Mouse (Mus musculus) heart, postnatal 0 days (tissue): Measurements from ENCODE around the gene Ptprj. TPM values are rescaled to one million over a fixed set of nuclear protein-coding genes. Genes with fewer than 3 reads are reported as not detected.

Experiments used
- ATAC-seq: fragments of 200-750 bp; cut with Nextera tagmentation; 2 replicates; pipeline ENCODE4 v1.8.0; 2017; ENCODE audit warnings: low read depth, moderate number of reproducible peaks, moderate library complexity; ENCODE audit not compliant: insufficient read depth
- DNase-seq: peaks from one replicate; pipeline ENCODE4 v3.0.0-alpha.2; 2016; ENCODE audit warnings: low spot score
- H3K27ac ChIP-seq: fragments of 300-500 bp; sonication (generic); 2 replicates; pipeline ENCODE4 v1.5.1; 2014; ENCODE audit warnings: low read depth, mild to moderate bottlenecking
- H3K27me3 ChIP-seq: fragments of 300-500 bp; sonication (generic); 2 replicates; pipeline ENCODE4 v1.6.1; 2014; ENCODE audit warnings: low read length, mixed read lengths; ENCODE audit not compliant: control insufficient read depth, insufficient read depth
- H3K36me3 ChIP-seq: fragments of 300-500 bp; sonication (generic); replicated peaks from 2 replicates; pipeline ENCODE4 v1.6.1; 2014; ENCODE audit warnings: low read length, mixed read lengths; ENCODE audit not compliant: control insufficient read depth, insufficient read depth
- H3K4me1 ChIP-seq: fragments of 300-500 bp; sonication (generic); 2 replicates; pipeline ENCODE4 v1.6.1; 2014; ENCODE audit warnings: antibody characterized with exemption; ENCODE audit not compliant: control insufficient read depth, insufficient read depth
- H3K4me2 ChIP-seq: fragments of 300-500 bp; sonication (generic); 2 replicates; pipeline ENCODE4 v1.6.1; 2014; ENCODE audit warnings: low read depth, mild to moderate bottlenecking, low read length, moderate library complexity
- H3K4me3 ChIP-seq: fragments of 300-500 bp; sonication (generic); 2 replicates; pipeline ENCODE4 v1.5.1; 2014; ENCODE audit warnings: low read depth, low read length
- H3K9ac ChIP-seq: fragments of 300-500 bp; sonication (generic); replicated peaks from 2 replicates; pipeline ENCODE4 v1.6.1; 2014; ENCODE audit warnings: low read depth, low read length, mixed read lengths
- H3K9me3 ChIP-seq: fragments of 300-500 bp; sonication (generic); replicated peaks from 2 replicates; pipeline ENCODE4 v1.6.1; 2016; ENCODE audit warnings: low read length; ENCODE audit not compliant: control insufficient read depth
- CTCF ChIP-seq: IDR thresholded peaks from 2 replicates; pipeline ENCODE4 v1.5.1; 2016; ENCODE audit warnings: antibody characterized with exemption, control low read depth, low read depth
- EP300 ChIP-seq: IDR thresholded peaks from 2 replicates; pipeline ENCODE4 v1.6.1; 2016; ENCODE audit warnings: antibody characterized with exemption, low read depth
- WGBS: fragments of 180-500 bp; shearing (Covaris S2); extraction: QIAGEN DNeasy Blood & Tissue Kit; methylation state at CpG from one replicate; pipeline ENCODE4 v1.1.7; 2014; 5-methylcytosine and 5-hydroxymethylcytosine counted together
- polyA plus RNA-seq: library from polyadenylated mRNA; unstranded; fragments of >200 nt; fragmentation: Nextera tagmentation; extraction: Ambion mirVana; gene quantifications from 2 replicates; pipeline ENCODE4 v1.2.1, GENCODE M21; 2015
- total RNA-seq: library from RNA; depleted of rRNA; stranded (reverse); fragments of >200 nt; gene quantifications from 2 replicates; pipeline ENCODE4 v1.2.3, GENCODE M21; 2014; ENCODE audit warnings: low replicate concordance

Ptprj gene
- total and polyA plus RNA-seq, 2 experiments from 2014 or later, result 0.56 to 6.8 TPM

DNA sequence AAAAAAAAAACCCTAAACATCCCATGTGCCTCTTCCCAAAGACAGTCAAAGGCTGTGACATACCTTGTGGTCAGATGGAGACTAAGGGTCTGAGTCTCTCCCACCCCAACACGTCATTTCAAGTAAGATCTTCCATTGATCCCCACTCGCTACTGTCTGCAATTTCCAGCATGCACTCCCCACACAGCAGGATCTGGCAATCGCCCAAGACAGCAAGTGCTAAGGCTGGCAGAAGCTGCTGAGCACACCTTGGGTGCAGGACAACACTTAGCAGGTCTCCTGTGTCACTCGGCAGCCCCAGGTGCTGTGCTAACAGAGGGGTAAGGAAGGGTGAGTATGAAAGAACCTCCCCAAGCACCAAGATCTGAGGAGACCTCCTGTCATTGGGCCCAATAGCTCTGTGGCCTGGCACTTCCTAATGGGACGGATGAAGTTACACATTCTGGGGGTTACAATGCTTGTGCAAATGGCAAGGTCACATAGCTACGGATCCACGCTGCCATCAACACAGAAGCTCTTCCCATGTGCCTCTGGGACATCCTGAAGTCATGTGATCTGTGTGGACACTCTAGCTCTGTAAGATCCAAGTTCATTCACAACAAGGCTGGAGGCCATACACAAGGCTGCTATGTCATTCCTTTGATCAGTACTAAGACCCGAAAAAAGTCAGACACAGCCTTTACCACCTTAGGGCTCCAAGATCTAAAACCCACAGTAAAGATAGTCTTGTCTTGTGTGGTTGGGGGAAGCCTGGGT, 13.5 kb downstream of the Ptprj start:
- WGBS, result 48% methylated on average over 8 of the region's 8 CpGs
- no peak overlapping the region for H3K27ac ChIP-seq

DNA sequence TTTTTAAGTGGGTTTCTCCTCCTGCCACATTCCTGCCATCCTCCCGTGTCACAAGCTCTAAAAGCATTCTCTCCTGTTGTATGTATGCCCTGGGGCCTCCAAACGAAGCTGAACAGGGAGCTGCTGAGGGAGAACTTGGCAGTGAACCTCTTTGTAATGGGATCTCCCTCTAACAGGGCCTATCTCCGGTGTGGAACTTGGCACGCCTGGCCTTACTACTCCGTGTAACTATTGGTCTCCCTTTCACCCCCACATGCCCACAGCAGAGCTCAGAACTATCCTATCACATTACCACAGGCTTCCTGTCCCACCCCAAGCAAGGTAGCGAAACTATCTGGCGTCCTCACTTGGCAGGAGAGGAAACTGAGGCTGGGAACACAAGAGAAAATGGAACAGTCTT, 14.4 kb downstream of the Ptprj start:
- Histone ChIP-seq H3K9ac (no peak overlapping the region), H3K27me3 (no peaks in the 10 kb centered on the region), H3K27ac (no peak overlapping the region), H3K36me3 (no peaks in the 10 kb centered on the region), H3K4me1 (peaks cover 13% of the 10 kb centered on the region), H3K4me2 (peak overlapping the region; percentile 24; the same call in 1 of the 2 replicates), H3K9me3 (no peaks in the 10 kb centered on the region), H3K4me3 (no peak overlapping the region)
- ATAC-seq (peak; percentile 68), DNase-seq (peak; percentile 30)
- TF ChIP-seq CTCF (no peak), EP300 (no peak)
- WGBS, result 24% methylated on average over 7 of the region's 7 CpGs

More for the DNA sequence above, 13.5 kb downstream of the Ptprj start:
- no peaks in the 10 kb centered on the region for H3K27me3 ChIP-seq
- H3K9me3 ChIP-seq, result no peaks in the 10 kb centered on the region
- H3K36me3 ChIP-seq, result no peaks in the 10 kb centered on the region
- no peak for DNase-seq
- TF ChIP-seq EP300, result no peak
- TF ChIP-seq CTCF, result no peak
- H3K9ac ChIP-seq, result no peak overlapping the region
- no peak for ATAC-seq
- H3K4me1 ChIP-seq, result peaks cover 13% of the 10 kb centered on the region
- H3K4me3 ChIP-seq, result no peak overlapping the region
- H3K4me2 ChIP-seq, result no peak overlapping the region; the same call in 1 of the 2 replicates

DNA sequence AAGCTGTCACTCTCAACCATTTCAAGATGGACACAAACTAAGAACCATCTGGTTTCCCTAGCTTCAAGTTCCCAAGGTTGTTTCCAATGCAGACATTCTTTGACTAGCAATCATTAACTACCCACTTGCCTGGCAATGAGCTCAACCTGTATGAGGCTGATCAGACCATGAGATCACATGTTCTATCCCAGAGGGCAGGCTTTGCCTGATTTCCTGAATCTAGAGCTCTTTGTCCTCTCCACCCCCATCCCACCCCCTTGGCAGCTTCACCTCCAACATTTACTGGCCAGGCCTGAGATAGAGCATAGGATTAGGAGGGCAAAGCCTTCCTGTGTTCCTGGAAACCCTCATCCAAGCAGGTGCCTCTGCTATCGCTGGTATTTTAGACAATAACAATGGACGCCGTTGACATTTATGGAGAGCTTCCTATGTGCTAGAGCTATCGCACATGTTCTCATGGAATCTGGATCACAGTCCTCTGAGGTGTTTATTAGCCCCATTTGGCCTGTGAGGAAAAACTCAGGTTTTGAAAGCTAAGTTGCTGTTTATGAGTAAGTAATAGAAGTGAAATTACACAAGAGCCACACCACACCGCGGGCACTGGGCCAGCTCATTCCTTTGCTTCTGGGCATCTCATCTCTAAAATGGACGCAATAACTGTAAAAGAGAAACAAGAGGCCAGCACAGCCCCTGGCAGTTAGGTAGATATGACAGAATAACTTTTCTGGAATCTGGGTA, 15.1 kb downstream of the Ptprj start:
- TF ChIP-seq EP300 (no peak), CTCF (no peak)
- Histone ChIP-seq H3K4me2 (no peak overlapping the region), H3K27ac (no peak overlapping the region), H3K9ac (no peak overlapping the region), H3K27me3 (no peaks in the 10 kb centered on the region), H3K9me3 (no peaks in the 10 kb centered on the region), H3K4me1 (peaks cover 13% of the 10 kb centered on the region), H3K36me3 (no peaks in the 10 kb centered on the region), H3K4me3 (no peak overlapping the region)
- DNase-seq, result no peak
- WGBS, result 80% methylated on average over 7 of the region's 7 CpGs
- ATAC-seq, result no peak

DNA sequence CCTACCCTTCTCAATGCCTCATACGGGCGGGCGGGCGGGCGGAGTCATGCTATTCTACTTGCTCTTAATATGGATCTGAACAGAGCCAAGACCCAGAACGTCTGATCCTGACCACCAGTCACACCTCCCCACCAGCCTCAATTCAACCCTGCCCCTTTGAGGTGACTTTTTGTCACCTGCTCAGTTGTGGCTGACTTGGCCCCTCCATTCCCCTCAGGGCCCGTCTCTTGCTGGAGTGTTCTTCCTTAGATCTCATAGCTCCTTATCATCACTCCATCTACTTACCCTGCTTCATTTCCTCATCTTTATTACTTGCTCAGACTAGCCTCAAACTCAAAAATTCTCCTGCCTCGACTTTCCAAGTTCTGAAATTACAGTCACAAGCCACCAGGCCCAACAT, 15.9 kb downstream of the Ptprj start:
- no peak overlapping the region for H3K9ac ChIP-seq
- no peak overlapping the region for H3K4me3 ChIP-seq
- no peak for ATAC-seq
- H3K27me3 ChIP-seq, result no peaks in the 10 kb centered on the region
- WGBS, result 90% methylated on average over 8 of the region's 8 CpGs
- no peak overlapping the region for H3K4me2 ChIP-seq
- no peaks in the 10 kb centered on the region for H3K36me3 ChIP-seq
- DNase-seq, result no peak
- no peak overlapping the region for H3K27ac ChIP-seq
- H3K9me3 ChIP-seq, result no peaks in the 10 kb centered on the region
- no peak for TF ChIP-seq CTCF
- no peak for TF ChIP-seq EP300
- peaks cover 13% of the 10 kb centered on the region for H3K4me1 ChIP-seq

DNA sequence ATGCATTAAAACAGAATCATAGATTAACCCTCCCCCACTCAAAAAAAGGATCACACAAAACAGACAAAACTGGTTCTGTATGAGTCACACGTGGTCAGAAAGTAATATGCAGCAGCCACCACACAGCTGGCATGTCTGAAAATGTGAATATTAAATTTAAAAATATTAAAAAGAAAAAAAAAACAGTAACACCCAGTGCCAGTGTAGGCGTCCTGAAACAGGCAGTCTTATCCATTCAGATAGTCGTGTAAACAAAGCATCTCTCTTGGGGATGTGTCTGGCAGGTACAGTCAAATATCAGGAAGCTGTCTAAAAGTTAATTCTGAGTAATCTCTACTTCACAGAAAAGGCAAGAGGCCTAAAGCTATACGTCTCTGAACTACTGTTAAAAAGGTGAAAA, 17.3 kb downstream of the Ptprj start:
- H3K4me1 ChIP-seq, result peaks cover 13% of the 10 kb centered on the region
- 64% methylated on average over 4 of the region's 4 CpGs for WGBS
- no peaks in the 10 kb centered on the region for H3K9me3 ChIP-seq
- H3K27ac ChIP-seq, result no peak overlapping the region
- no peak overlapping the region for H3K4me2 ChIP-seq
- no peak overlapping the region for H3K4me3 ChIP-seq
- H3K36me3 ChIP-seq, result no peaks in the 10 kb centered on the region
- DNase-seq, result no peak
- no peak for ATAC-seq
- TF ChIP-seq EP300 (no peak), CTCF (no peak)
- no peak overlapping the region for H3K9ac ChIP-seq
- no peaks in the 10 kb centered on the region for H3K27me3 ChIP-seq
